Mouse (Mus musculus): ENCODE measurements around the gene Cux2.

Gene Cux2

GRCm38 (mm10) chr5:122050017-122050831 is at the start of gene Cux2:
Gene Cux2 (minus strand): TSS chr5:122050102.
- in situ Hi-C loops (cut with MboI; ENCODE audit: low pct_unique_long_range_greater_than_20kb in 1 of 2, low sequenced_read_pairs in 2 of 2, unreplicated experiment in 1 of 2) = loop anchor here (10.0 kb wide), 2 partner anchors 105 to 175 kb away; no protein-coding TSS in a partner anchor

GRCm38 (mm10) chr5:122094439-122094838 is 44.5 kb upstream of the Cux2 start:
- in situ Hi-C loops (cut with MboI; ENCODE audit: low pct_unique_long_range_greater_than_20kb in 1 of 2, low sequenced_read_pairs in 2 of 2, unreplicated experiment in 1 of 2) = no loop called here

DNA sequence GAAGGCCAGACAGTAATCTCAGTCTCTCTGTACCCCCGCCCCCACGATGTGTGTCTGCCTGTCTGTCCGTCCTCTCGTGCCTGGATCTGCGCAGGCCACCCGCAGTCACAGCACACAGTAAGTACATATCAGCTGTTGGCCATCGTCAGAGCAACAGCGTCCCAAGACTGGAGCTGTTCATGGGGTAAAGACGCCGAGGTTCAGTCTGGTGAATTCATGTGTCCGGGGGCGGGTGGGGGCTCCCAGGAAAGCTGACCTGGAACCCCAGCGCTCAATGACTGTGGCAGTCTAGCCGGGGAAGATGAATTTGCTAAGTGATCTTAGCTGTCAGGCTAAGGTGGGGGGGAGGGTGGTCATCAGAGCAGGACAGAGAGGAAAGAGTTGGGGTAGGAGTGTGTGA is 43.8 kb upstream of the Cux2 start:
- in situ Hi-C loops (cut with MboI; ENCODE audit: low pct_unique_long_range_greater_than_20kb in 1 of 2, low sequenced_read_pairs in 2 of 2, unreplicated experiment in 1 of 2) = no loop called here

- in situ Hi-C loops (cut with MboI; ENCODE audit: low pct_unique_long_range_greater_than_20kb in 1 of 2, low sequenced_read_pairs in 2 of 2, unreplicated experiment in 1 of 2) = no loop called here
Measured at GRCm38 (mm10) chr5:122092794-122093193, 42.9 kb upstream of the Cux2 start.

- in situ Hi-C loops (cut with MboI; ENCODE audit: low pct_unique_long_range_greater_than_20kb in 1 of 2, low sequenced_read_pairs in 2 of 2, unreplicated experiment in 1 of 2) = no loop called here
Measured at GRCm38 (mm10) chr5:122091070-122091469, 41.2 kb upstream of the Cux2 start.

DNA sequence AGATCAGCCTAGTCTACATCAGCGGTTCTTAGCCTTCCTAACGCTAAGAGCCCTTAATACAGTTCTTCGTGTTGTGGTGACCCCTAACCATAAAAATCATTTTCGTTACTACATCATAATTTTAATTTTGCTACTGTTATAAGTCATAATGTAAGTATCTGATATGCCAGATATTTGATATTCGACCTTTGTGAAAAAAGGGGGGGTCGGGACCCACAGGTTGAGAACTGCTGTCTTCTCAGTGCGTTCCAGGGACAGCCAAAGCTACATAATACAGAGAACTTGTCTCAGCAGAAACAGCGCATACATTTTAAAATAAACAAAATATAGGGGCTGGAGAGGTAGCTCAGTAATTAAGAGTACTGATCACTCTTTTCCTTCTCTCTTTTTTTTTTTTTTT is 39.8 kb upstream of the Cux2 start:
- in situ Hi-C loops (cut with MboI; ENCODE audit: low pct_unique_long_range_greater_than_20kb in 1 of 2, low sequenced_read_pairs in 2 of 2, unreplicated experiment in 1 of 2) = no loop called here

DNA sequence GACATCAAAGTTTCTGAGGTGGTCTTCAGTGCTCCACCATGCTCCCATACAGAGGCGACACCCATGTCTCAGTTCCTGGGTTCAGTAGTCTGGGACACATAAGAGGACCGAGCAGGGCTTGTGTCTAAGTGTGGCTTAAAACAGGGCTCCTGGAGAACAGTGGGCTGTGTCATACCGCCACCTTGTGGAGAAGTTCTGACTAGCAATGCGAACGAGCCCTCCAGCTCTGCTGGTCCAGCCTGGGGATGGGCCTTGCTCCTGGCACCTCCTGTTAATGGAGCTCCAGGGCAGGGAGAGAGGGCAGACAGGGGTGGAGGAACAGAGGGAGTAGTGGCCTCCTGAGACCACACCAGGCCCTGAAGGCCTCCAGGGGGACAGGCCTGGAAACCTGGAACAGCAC is 39.0 kb upstream of the Cux2 start:
- in situ Hi-C loops (cut with MboI; ENCODE audit: low pct_unique_long_range_greater_than_20kb in 1 of 2, low sequenced_read_pairs in 2 of 2, unreplicated experiment in 1 of 2) = no loop called here

DNA sequence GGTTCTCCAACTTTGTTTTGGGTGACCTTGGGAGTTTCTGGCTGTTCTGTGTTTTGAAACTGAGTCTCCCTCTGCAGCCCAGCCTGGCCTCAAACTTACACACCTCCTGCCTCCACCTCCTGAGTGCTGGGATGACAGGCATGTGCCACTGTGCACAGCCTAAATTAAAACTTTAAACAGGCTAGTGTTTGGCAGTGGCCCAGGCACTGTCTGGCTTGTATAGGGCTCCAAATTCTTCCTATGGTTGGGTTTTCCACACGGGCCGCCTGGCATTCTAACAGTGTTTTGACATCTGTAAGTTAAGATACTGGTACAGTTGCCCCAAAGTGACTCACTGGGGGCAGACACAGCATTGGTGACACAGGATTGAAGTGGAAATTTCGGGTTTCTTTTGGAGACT is 36.2 kb upstream of the Cux2 start:
- in situ Hi-C loops (cut with MboI; ENCODE audit: low pct_unique_long_range_greater_than_20kb in 1 of 2, low sequenced_read_pairs in 2 of 2, unreplicated experiment in 1 of 2) = no loop called here

DNA sequence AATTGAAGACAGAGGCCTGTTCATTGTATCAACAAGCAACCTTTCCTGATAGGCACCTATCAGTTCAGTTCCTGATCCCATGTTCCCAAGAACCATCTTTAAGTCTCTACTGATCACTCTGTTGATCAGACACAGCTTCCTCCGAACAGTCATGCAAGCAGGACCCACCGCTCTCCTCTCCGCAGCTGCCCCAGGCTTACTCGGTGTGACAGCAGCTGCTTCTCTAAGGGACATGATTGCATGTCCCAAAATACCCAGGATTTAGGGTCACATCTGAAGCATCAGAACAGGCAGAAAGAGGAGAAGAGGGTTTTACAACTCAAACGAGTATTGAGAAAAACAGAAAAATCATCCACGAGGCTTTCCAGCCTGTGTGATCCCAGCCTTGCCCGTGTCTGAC is 35.4 kb upstream of the Cux2 start:
- in situ Hi-C loops (cut with MboI; ENCODE audit: low pct_unique_long_range_greater_than_20kb in 1 of 2, low sequenced_read_pairs in 2 of 2, unreplicated experiment in 1 of 2) = no loop called here

- in situ Hi-C loops (cut with MboI; ENCODE audit: low pct_unique_long_range_greater_than_20kb in 1 of 2, low sequenced_read_pairs in 2 of 2, unreplicated experiment in 1 of 2) = no loop called here
Measured at GRCm38 (mm10) chr5:122084470-122084869, 34.6 kb upstream of the Cux2 start.

DNA sequence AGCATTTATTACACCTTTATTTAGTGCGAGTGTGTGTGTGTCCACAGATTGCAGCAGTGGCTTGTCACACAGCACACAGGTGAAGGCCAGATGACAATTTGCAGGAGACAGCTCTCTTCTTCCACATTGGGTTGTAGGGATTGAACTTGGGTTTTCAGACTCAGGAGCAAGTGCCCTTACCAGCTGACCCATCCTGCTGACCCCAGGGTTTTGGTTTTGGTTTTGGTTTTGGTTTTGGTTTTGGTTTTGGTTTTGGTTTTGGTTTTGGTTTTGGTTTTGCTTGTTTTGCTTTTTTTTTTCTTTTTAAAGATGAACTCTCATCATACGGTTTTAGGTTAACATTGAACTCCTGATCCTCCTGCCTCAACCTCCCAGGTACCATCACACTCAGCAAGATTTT is 33.4 kb upstream of the Cux2 start:
- in situ Hi-C loops (cut with MboI; ENCODE audit: low pct_unique_long_range_greater_than_20kb in 1 of 2, low sequenced_read_pairs in 2 of 2, unreplicated experiment in 1 of 2) = no loop called here

- in situ Hi-C loops (cut with MboI; ENCODE audit: low pct_unique_long_range_greater_than_20kb in 1 of 2, low sequenced_read_pairs in 2 of 2, unreplicated experiment in 1 of 2) = no loop called here
Measured at GRCm38 (mm10) chr5:122081471-122081870, 31.6 kb upstream of the Cux2 start.

- in situ Hi-C loops (cut with MboI; ENCODE audit: low pct_unique_long_range_greater_than_20kb in 1 of 2, low sequenced_read_pairs in 2 of 2, unreplicated experiment in 1 of 2) = no loop called here
Measured at GRCm38 (mm10) chr5:122080930-122081329, 31.0 kb upstream of the Cux2 start.

DNA sequence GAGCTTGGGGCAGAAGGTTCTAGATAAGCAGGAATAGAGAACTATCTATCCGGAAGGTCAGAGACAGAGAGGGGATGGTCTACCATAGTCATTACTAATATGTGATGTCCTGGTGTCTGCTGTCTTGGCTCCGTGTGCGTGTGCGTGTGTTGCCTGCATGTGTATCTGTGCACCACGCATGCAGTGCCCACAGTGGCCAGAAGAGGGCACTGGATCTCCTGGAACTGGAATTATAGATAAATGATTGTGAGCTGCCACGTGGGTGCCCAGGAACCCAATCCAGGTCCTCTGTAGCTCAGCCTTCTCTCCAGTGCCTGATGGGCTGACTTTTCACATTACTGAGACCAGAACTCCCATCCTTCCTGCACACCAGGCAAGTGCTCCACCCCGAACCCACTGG is 29.9 kb upstream of the Cux2 start:
- in situ Hi-C loops (cut with MboI; ENCODE audit: low pct_unique_long_range_greater_than_20kb in 1 of 2, low sequenced_read_pairs in 2 of 2, unreplicated experiment in 1 of 2) = loop anchor here in 1 of 2 experiments (10.0 kb wide), 1 partner anchor 215 kb away; no protein-coding TSS in a partner anchor

GRCm38 (mm10) chr5:122077244-122077643 is 27.3 kb upstream of the Cux2 start:
- in situ Hi-C loops (cut with MboI; ENCODE audit: low pct_unique_long_range_greater_than_20kb in 1 of 2, low sequenced_read_pairs in 2 of 2, unreplicated experiment in 1 of 2) = loop anchor here in 1 of 2 experiments (10.0 kb wide), 1 partner anchor 212 kb away; no protein-coding TSS in a partner anchor

- in situ Hi-C loops (cut with MboI; ENCODE audit: low pct_unique_long_range_greater_than_20kb in 1 of 2, low sequenced_read_pairs in 2 of 2, unreplicated experiment in 1 of 2) = loop anchor here in 1 of 2 experiments (10.0 kb wide), 1 partner anchor 211 kb away; no protein-coding TSS in a partner anchor
Measured at GRCm38 (mm10) chr5:122075736-122076135, 25.8 kb upstream of the Cux2 start.

DNA sequence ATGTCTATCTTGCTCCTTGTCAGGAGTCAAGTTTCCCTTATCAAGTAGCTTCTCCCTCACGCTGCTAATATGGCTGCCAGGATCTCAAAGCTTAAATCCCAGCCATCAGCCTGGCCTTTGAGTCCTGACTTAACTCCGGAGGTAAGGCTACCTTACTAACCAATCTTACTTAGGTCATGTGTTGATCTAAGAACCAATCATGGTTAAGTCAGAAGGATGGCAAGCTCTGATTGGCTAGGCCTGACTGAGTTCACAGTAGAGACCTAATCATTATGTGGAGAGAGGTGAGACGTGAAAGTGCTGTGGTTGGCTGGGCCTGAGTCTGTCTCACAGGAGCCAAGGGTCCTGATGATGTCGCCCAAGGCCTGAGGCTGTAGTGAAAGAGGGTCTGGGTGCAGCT is 22.1 kb upstream of the Cux2 start:
- in situ Hi-C loops (cut with MboI; ENCODE audit: low pct_unique_long_range_greater_than_20kb in 1 of 2, low sequenced_read_pairs in 2 of 2, unreplicated experiment in 1 of 2) = loop anchor here in 1 of 2 experiments (10.0 kb wide), 1 partner anchor 207 kb away; no protein-coding TSS in a partner anchor

DNA sequence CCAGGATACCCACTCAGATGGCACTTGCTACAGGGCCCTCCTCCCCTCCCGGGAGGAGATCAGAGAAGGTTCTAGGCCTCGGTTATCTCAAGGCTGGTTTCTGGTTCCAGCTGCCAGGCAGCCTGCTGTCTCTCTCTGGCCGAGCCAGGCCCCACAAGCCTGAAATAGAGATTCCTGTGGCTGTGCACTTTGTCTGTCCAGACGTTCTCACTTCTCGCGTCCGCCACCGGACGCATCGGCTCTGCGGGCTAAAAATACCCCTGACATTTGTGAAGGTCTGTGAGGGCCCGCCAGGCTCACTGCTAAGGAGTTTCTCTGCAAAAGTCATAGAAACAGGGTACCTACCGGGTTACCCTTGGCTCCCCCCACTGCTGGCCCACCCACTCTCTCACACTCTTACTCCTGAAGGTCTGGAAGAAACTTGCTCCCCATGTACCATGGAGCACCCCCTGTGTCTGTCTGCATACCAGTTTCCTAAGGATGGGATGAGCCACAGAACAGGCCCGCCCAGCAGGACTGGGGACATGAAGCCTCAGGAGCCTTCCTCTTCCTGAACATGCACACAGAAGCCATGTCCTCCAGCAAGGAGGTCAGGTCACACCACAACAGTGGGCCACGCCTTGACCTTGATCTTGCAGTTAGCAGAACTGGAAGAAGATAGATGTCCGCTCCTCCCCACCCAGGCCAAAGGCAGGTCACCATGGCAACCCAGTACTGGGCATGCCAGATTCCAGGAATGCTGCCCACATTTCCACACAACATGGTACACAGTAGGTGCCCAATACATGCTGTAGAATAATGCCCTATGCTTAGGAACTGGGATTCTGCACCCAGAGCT is 21.3 kb upstream of the Cux2 start:
- in situ Hi-C loops (cut with MboI; ENCODE audit: low pct_unique_long_range_greater_than_20kb in 1 of 2, low sequenced_read_pairs in 2 of 2, unreplicated experiment in 1 of 2) = loop anchor here in 1 of 2 experiments (10.0 kb wide), 1 partner anchor 206 kb away; no protein-coding TSS in a partner anchor

DNA sequence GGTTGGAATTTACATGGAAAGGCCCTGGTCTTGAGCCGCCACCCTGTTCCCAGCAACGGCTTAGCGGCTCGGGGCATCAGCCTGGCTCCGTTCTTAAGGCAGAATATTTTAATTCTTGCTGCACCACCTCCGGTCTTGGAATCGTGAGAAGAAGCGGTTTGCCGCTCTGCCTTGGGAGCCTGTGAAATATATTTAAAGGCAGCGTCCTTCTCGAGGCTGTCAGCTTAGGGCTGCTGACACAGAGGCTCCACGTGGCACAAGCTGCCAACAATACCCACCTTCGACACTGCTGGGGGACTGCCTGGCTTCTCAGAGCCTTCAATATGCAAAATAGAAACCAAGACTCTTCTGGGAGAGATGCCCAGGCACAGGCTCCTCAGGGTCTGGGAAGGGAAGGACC is 18.7 kb upstream of the Cux2 start:
- in situ Hi-C loops (cut with MboI; ENCODE audit: low pct_unique_long_range_greater_than_20kb in 1 of 2, low sequenced_read_pairs in 2 of 2, unreplicated experiment in 1 of 2) = no loop called here

Measured in mouse embryonic stem cell (cell line).